ENCODE assay signal across 9 mouse cellular contexts in genomic region chr15:9120081-9120480, GRCm38 (mm10). TPM values are rescaled to one million over a fixed set of nuclear protein-coding genes. Genes with fewer than 3 reads are reported as not detected.
DNase-seq lines count a peak whose midpoint lies in the region; ATAC-seq and TF ChIP-seq lines count a peak whose summit lies in the region.
"Had no signal": no experiment of that assay in that cellular context is flagged by ENCODE, and none has a peak within 500 bp of the region (broad histone marks: within the 10 kb centered on the region; RNA-seq: fewer than 3 reads in every experiment).

No protein-coding gene starts in this region.

- H3K27ac ChIP-seq in bone marrow, adult 2 months (ENCODE audit: control insufficient read depth, insufficient read depth, low read depth, low read length, poor library complexity), result no peak overlapping the region
- no peak overlapping the region for H3K27ac ChIP-seq in embryonic fibroblast, embryonic 13.5 days (ENCODE audit: insufficient read depth, low read length)
- H3K27ac ChIP-seq in liver, embryonic 11.5 days (ENCODE audit: low read depth, low read length), result no peak overlapping the region
- H3K27ac ChIP-seq: heart, embryonic 13.5 days had no signal

- 90% methylated on average over 2 of the region's 2 CpGs for WGBS in bone marrow, adult 2 months
- whole genome bisulfite sequencing in liver, embryonic 11.5 days, result 94% methylated on average over 2 of the region's 2 CpGs

- no peaks in the 10 kb centered on the region for H3K4me1 ChIP-seq in bone marrow, adult 2 months (ENCODE audit: control insufficient read depth, insufficient read depth, low read length)
- no peaks in the 10 kb centered on the region for H3K4me1 ChIP-seq in embryonic fibroblast, embryonic 13.5 days (ENCODE audit: control insufficient read depth, insufficient read depth, low read length)
- H3K4me1 ChIP-seq in liver, embryonic 11.5 days (replicated peaks; ENCODE audit: control insufficient read depth, insufficient read depth, low read length), result no peaks in the 10 kb centered on the region
- H3K4me1 ChIP-seq: heart, embryonic 13.5 days had no signal

- no peak overlapping the region for H3K4me2 ChIP-seq in liver, embryonic 11.5 days
- H3K4me2 ChIP-seq: heart, embryonic 13.5 days had no signal

- no peak overlapping the region for H3K4me3 ChIP-seq in bone marrow, adult 2 months (replicated peaks; ENCODE audit: control insufficient read depth, low read depth, low read length)
- no peak overlapping the region for H3K4me3 ChIP-seq in embryonic fibroblast, embryonic 13.5 days (ENCODE audit: insufficient read depth, low read length)
- H3K4me3 ChIP-seq in liver, embryonic 11.5 days (ENCODE audit: low read depth, low read length), result no peak overlapping the region
- H3K4me3 ChIP-seq: heart, embryonic 13.5 days had no signal

- TF ChIP-seq CTCF in bone marrow, adult 2 months (IDR thresholded peaks at IDR 0.05; ENCODE audit: control insufficient read depth, insufficient read depth, low read length), result peak; percentile 98
- peak; percentile 95 for TF ChIP-seq CTCF in embryonic fibroblast, embryonic 13.5 days (IDR thresholded peaks at IDR 0.05; ENCODE audit: borderline replicate concordance, insufficient read depth, low read length)

- peak; percentile 65 for DNase-seq in 416B (ENCODE audit: low read depth)
- peak; percentile 56 for DNase-seq in CD4-positive helper T cell, adult 2 months (ENCODE audit: low read depth, low spot score)
- peak; percentile 70 for DNase-seq in induced T-regulatory cell, adult 2 months (ENCODE audit: low read depth)
- DNase-seq in liver, embryonic 11.5 days (ENCODE audit: low spot score), result peak; percentile 34
- peak; percentile 21 to 33 for DNase-seq in natural killer cell, adult 2 months (ENCODE audit: low spot score in 2 of 2)
- DNase-seq in Muller cell, postnatal 12 days (ENCODE audit: inconsistent ontology term), result no peak

- peaks cover 39% of the 10 kb centered on the region for H3K36me3 ChIP-seq in liver, embryonic 11.5 days (ENCODE audit: control insufficient read depth, insufficient read depth, low read length)

- TF ChIP-seq POLR2A in bone marrow, adult 2 months (IDR thresholded peaks at IDR 0.05; ENCODE audit: borderline replicate concordance, control insufficient read depth, low read depth, low read length), result no peak
- TF ChIP-seq POLR2A in embryonic fibroblast, embryonic 13.5 days (IDR thresholded peaks at IDR 0.05; ENCODE audit: low read depth, low read length), result no peak

- H3K27me3 ChIP-seq in liver, embryonic 11.5 days (replicated peaks; ENCODE audit: control insufficient read depth, insufficient read depth, low read length), result no peaks in the 10 kb centered on the region
- H3K27me3 ChIP-seq: heart, embryonic 13.5 days had no signal

- no peaks in the 10 kb centered on the region for H3K9me3 ChIP-seq in liver, embryonic 11.5 days (ENCODE audit: control insufficient read depth, low read length)
- H3K9me3 ChIP-seq: heart, embryonic 13.5 days had no signal

- no peak overlapping the region for H3K9ac ChIP-seq in liver, embryonic 11.5 days (ENCODE audit: low read depth, low read length)
- H3K9ac ChIP-seq: heart, embryonic 13.5 days had no signal

- peak; percentile 37; the same call in 1 of the 2 replicates for ATAC-seq in liver, embryonic 11.5 days (replicated peaks; ENCODE audit: low FRiP score)

RNA-seq across cellular contexts. Expression of gene Lmbrd2, which starts 20.3 kb away (rescaled TPM):
- polyA plus RNA-seq in bone marrow, adult 2 months (2011; ENCODE audit: insufficient read depth, insufficient read length, low replicate concordance, missing spikeins), result 5.1 and 10.4 TPM in 2 replicates
- polyA plus RNA-seq in embryonic fibroblast, embryonic 13.5 days (2011; ENCODE audit: insufficient read length, low read depth, missing spikeins), result 24.6 and 24.7 TPM in 2 replicates
- 2.9 and 4.6 TPM in 2 replicates for polyA plus RNA-seq in liver, embryonic 11.5 days (2014; fragmentation: Nextera tagmentation; extraction: Ambion mirVana)

RNA-seq across cellular contexts. Expression of gene Skp2, which starts 35.1 kb away (rescaled TPM):
- 6.4 and 8.0 TPM in 2 replicates for polyA plus RNA-seq in bone marrow, adult 2 months (2011; ENCODE audit: insufficient read depth, insufficient read length, low replicate concordance, missing spikeins)
- 19.0 and 22.1 TPM in 2 replicates for polyA plus RNA-seq in embryonic fibroblast, embryonic 13.5 days (2011; ENCODE audit: insufficient read length, low read depth, missing spikeins)
- 73.8 and 81.1 TPM in 2 replicates for polyA plus RNA-seq in liver, embryonic 11.5 days (2014; fragmentation: Nextera tagmentation; extraction: Ambion mirVana)

RNA-seq across cellular contexts. Expression of gene Nadk2, which starts 49.0 kb away (rescaled TPM):
- 57.6 and 70.0 TPM in 2 replicates for polyA plus RNA-seq in bone marrow, adult 2 months (2011; ENCODE audit: insufficient read depth, insufficient read length, low replicate concordance, missing spikeins)
- polyA plus RNA-seq in embryonic fibroblast, embryonic 13.5 days (2011; ENCODE audit: insufficient read length, low read depth, missing spikeins), result 16.8 and 17.7 TPM in 2 replicates
- polyA plus RNA-seq in liver, embryonic 11.5 days (2014; fragmentation: Nextera tagmentation; extraction: Ambion mirVana), result 122 and 148 TPM in 2 replicates
